In the genomic region with DNA sequence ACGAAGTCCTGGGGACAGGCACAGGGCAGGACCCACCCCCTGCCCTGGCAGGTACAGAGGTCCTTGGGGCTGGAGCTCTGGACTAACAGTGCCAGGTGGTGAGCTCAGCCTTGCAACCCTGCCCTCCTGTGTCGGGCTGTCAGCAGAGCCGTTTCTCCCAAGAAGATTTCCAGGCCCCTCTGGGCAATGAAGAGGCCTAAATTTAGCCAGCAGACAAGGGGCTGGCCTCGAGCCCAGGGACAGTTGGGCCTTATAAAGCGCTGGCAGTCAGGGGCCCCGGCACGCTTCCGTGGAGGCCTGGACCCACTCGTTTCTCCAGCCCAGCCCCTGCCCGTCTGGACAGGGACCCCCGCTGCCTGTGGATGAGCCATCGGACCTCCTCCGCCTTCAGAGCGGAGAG, we compare ENCODE assay signal across 1 mouse cellular context.
TF ChIP-seq lines count a peak whose summit lies in the region.

No protein-coding gene starts in this region.

TF ChIP-seq in myocyte, 11 proteins besides CTCF, POLR2A, EP300 and RAD21:
- TF ChIP-seq CEBPB (IDR thresholded peaks at IDR 0.05; ENCODE audit: insufficient read depth, poor library complexity, severe bottlenecking) (no peak), SRF (IDR thresholded peaks at IDR 0.05; ENCODE audit: control insufficient read depth, insufficient read length, low read depth) (no peak), POLR2AphosphoS2 (IDR thresholded peaks at IDR 0.05; ENCODE audit: insufficient read length, low read depth) (peak; percentile 40), E2F4 (IDR thresholded peaks at IDR 0.05; ENCODE audit: insufficient read depth) (no peak), MAX (IDR thresholded peaks at IDR 0.05; ENCODE audit: low read depth) (no peak), REST (IDR thresholded peaks at IDR 0.05; ENCODE audit: insufficient read depth, insufficient read length) (no peak), TCF12 (IDR thresholded peaks at IDR 0.05; ENCODE audit: insufficient read depth, poor library complexity, severe bottlenecking) (no peak), MYOD1 (IDR thresholded peaks at IDR 0.05; ENCODE audit: control insufficient read depth in 1 of 3, insufficient read length in 2 of 3, low read depth in 2 of 3) (peak in 2 of 3 experiments; percentile 33 to 76), USF1 (IDR thresholded peaks at IDR 0.05; ENCODE audit: low read depth) (no peak), TCF3 (IDR thresholded peaks at IDR 0.05; ENCODE audit: insufficient read length, low read depth) (no peak), MYOG (IDR thresholded peaks at IDR 0.05; ENCODE audit: control insufficient read depth in 1 of 3, insufficient read depth in 1 of 3, insufficient read length in 2 of 3, low read depth in 2 of 3) (peak in 1 of 3 experiments; percentile 11)
